Mouse (Mus musculus): ENCODE measurements around the gene Hist1h1b.
A peak's percentile ranks its signal among the peaks of the same experiment; 100 is the strongest.
"Not testable (repeated sequence)": the region's sequence is repeated elsewhere in the genome, so short reads cannot be mapped to it uniquely, and the experiment has no call there.

Gene Hist1h1b

DNA sequence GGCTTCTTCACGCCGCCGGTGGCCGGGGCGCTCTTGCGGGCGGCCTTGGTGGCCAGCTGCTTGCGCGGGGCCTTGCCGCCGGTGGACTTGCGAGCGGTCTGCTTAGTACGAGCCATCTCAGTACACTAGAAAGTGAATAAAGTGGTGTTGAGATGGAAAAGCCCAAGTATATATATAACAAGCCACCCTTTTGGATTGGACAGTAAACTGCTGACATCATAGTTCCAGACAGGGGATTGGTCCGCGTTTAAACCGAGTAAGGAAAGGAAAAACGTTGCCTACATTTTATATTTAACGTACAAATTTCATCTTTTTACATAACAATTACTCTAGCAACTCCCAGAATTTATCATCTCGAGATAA lies 2.8 kb upstream of the Hist1h1b start, which contains the start of gene Hist1h3i:
Hist1h3i (minus strand) TSS at position 116 of the 363 bp plus-strand sequence.
- no peaks in the 10 kb centered on the region for H3K9me3 ChIP-seq (ENCODE audit: low read length)
- H3K4me3 ChIP-seq (replicated peaks; ENCODE audit: low read length), result peak within 1 kb of the TSS; percentile 73
- TF ChIP-seq POU5F1 (IDR thresholded peaks at IDR 0.05; ENCODE audit: borderline replicate concordance, low read length) (no peak), NANOG (IDR thresholded peaks at IDR 0.05; ENCODE audit: borderline replicate concordance, low read length) (no peak), CTCF (conservative IDR thresholded peaks at IDR 0.05; ENCODE audit: low read length) (no peak)

DNA sequence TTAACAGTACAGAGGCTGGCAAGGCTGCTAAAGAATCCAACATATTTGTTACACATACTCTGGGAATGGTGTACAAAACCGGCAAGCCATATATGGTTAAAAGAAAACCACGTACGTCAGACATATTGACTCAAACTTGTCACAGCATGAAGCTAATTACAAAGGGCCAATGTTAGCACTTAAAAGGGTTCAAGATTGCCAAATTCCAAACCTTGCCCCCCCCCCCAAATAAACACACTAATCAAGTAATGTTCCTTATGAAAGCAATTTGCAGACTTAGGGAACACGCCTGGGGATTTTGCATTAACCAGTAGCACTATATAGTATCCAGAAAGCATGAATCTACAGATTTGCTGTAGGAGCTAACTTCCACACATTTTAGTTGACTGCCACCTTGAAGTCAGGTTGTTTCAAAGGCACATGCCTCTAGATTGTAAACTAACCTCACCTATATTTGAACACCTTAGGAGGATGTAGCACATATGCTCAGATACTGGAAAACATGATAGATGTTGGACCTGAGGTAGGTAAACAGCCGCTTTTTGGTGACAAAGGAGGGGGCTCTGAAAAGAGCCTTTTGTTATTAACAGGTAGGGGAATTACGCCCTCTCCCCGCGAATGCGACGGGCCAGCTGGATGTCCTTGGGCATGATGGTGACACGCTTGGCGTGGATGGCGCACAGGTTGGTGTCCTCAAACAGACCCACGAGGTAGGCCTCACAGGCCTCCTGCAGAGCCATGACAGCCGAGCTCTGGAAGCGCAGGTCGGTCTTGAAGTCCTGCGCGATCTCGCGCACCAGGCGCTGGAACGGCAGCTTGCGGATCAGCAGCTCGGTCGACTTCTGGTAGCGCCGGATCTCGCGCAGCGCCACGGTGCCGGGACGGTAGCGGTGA lies 2.2 kb upstream of the Hist1h1b start:
- H3K36me3 ChIP-seq (ENCODE audit: insufficient read depth, low read length); H3K9me3 ChIP-seq (ENCODE audit: low read length); H3K27me3 ChIP-seq (ENCODE audit: insufficient read depth, low read length): not testable (repeated sequence)
- Histone ChIP-seq H3K4me3 (replicated peaks; ENCODE audit: low read length) (peak overlapping the region; percentile 73), H3K4me1 (replicated peaks; ENCODE audit: low read depth, low read length) (peaks cover 58% of the 10 kb centered on the region)

More for the DNA sequence above, 2.8 kb upstream of the Hist1h1b start, which contains the start of gene Hist1h3i:
- H3K36me3 ChIP-seq (ENCODE audit: insufficient read depth, low read length), result no peaks in the 10 kb centered on the region
- no peaks in the 10 kb centered on the region for H3K27me3 ChIP-seq (ENCODE audit: insufficient read depth, low read length)
- H3K4me1 ChIP-seq (replicated peaks; ENCODE audit: low read depth, low read length), result peaks cover 58% of the 10 kb centered on the region

DNA sequence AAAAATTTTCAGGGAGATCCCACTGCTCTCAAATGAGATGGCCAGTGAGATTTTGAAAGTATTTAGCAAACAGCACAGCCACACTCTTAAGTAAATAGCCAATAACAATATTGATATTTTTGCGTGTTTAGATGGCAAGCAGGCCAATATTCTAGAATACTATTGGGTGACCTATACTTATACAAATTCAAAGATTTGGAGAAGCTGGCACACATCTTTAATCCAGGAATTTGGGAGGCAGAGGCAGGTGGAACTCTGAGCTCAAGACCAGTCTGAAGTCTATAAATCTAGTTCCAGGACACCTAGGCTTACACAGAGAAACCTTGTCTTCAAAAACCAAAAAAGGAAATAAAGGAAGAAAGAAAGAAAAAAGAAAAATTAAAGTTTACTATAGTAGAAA lies 1.2 kb upstream of the Hist1h1b start:
- no peak overlapping the region for H3K4me3 ChIP-seq (replicated peaks; ENCODE audit: low read length)
- no peak for TF ChIP-seq POU5F1 (IDR thresholded peaks at IDR 0.05; ENCODE audit: borderline replicate concordance, low read length)
- no peak for TF ChIP-seq CTCF (conservative IDR thresholded peaks at IDR 0.05; ENCODE audit: low read length)
- TF ChIP-seq NANOG (IDR thresholded peaks at IDR 0.05; ENCODE audit: borderline replicate concordance, low read length), result no peak
- no peaks in the 10 kb centered on the region for H3K27me3 ChIP-seq (ENCODE audit: insufficient read depth, low read length)
- no peaks in the 10 kb centered on the region for H3K9me3 ChIP-seq (ENCODE audit: low read length)
- no peaks in the 10 kb centered on the region for H3K36me3 ChIP-seq (ENCODE audit: insufficient read depth, low read length)
- H3K4me1 ChIP-seq (replicated peaks; ENCODE audit: low read depth, low read length), result peaks cover 62% of the 10 kb centered on the region

DNA sequence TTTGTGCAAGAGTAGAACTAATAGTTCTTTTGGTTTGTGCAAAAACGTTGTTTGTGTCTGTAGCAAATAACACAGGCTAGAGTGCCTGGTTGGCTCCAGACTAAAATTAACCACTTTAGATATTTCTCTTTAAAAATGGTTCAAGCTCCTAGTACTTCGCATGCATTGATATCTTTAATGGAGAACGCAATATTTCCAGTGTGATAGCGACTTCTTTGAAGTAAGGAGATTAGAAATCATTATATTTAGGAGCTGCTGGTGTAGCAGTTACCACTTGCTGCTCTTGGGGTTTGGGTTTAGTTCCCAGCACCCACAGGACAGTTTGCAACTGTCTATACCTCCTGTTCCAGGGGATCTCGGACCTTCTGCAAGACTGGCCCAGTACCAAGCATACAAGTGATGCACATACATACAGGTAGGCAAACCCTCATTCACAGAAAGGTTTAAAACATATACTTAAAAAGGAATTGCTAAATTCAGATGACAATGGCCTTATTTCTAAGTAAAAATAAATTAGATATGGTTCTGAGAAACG lies 663 bp upstream of the Hist1h1b start:
- no peak for TF ChIP-seq CTCF (conservative IDR thresholded peaks at IDR 0.05; ENCODE audit: low read length)
- peaks cover 65% of the 10 kb centered on the region for H3K4me1 ChIP-seq (replicated peaks; ENCODE audit: low read depth, low read length)
- H3K27me3 ChIP-seq (ENCODE audit: insufficient read depth, low read length), result no peaks in the 10 kb centered on the region
- no peaks in the 10 kb centered on the region for H3K9me3 ChIP-seq (ENCODE audit: low read length)
- peak overlapping the region; percentile 86 for H3K4me3 ChIP-seq (replicated peaks; ENCODE audit: low read length)
- H3K36me3 ChIP-seq (ENCODE audit: insufficient read depth, low read length), result no peaks in the 10 kb centered on the region

DNA sequence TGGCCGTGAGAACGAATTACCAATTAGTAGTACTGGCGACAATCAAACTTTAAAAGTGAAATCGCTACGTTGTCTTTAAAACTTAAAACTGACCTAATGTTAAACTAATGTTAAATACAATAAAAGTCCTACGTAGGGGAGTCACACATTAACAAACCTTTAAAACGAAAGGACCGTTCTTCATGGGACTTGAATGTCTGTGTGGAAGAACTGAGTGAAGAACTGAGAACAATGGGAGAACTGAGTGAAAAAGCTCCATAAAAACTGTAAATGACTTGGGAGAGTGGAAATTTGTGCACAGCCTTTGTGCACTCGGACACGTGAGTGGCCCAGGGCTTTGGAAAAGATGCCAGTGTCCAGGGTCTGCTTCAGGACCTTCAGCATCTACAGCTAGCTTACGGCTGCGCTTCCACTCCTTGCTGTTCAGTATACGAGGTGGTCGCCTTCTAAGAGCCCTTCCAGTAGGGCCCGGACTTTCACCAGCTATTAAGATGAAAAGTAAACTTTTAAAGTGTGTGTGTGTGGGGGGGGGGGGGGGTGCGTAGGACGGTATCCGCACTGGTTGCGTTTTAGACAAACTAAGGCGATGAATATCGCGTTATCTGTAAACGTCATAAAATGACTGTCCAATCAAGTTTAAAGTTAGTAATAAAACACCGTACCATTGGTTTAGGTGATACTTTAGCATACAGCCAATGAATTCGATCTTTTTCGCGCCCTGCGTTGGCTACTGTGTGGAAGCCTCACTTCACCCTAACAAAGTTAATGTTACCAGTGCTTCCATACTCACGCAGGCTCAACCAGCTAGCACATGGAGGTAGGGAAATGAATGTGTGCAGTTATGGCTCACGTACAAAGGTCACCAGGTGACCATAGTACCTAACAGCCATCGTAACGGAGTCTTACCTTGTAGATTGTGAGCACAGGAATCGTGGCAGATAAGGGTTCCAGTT lies 1.3 kb downstream of the Hist1h1b start:
- peak overlapping the region; percentile 86 for H3K4me3 ChIP-seq (replicated peaks; ENCODE audit: low read length)
- H3K9me3 ChIP-seq (ENCODE audit: low read length), result no peaks in the 10 kb centered on the region
- H3K27me3 ChIP-seq (ENCODE audit: insufficient read depth, low read length), result no peaks in the 10 kb centered on the region
- TF ChIP-seq POU5F1 (IDR thresholded peaks at IDR 0.05; ENCODE audit: borderline replicate concordance, low read length), result no peak
- no peak for TF ChIP-seq NANOG (IDR thresholded peaks at IDR 0.05; ENCODE audit: borderline replicate concordance, low read length)
- no peak for TF ChIP-seq CTCF (conservative IDR thresholded peaks at IDR 0.05; ENCODE audit: low read length)
- no peaks in the 10 kb centered on the region for H3K36me3 ChIP-seq (ENCODE audit: insufficient read depth, low read length)
- H3K4me1 ChIP-seq (replicated peaks; ENCODE audit: low read depth, low read length), result peaks cover 50% of the 10 kb centered on the region

DNA sequence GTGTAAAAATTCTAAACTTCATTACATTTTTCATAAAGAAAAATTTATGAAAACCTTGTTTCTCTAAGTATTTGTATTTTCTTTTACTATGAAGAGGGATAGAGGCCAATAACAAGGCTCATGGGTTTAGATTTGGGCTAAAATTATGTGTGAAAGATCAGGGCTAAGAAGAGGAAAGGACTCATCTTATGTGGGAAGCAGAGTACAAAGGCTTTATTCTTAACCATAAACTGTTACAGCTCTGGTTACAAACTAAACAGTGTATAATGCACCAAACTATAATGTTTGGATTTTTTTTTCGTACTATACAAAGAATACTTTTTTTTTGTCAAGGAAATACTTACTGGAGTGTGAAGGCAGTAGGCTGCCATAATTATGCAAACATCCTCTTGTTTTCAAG lies 24.7 kb downstream of the Hist1h1b start:
- H3K9me3 ChIP-seq (ENCODE audit: low read length), result no peaks in the 10 kb centered on the region

DNA sequence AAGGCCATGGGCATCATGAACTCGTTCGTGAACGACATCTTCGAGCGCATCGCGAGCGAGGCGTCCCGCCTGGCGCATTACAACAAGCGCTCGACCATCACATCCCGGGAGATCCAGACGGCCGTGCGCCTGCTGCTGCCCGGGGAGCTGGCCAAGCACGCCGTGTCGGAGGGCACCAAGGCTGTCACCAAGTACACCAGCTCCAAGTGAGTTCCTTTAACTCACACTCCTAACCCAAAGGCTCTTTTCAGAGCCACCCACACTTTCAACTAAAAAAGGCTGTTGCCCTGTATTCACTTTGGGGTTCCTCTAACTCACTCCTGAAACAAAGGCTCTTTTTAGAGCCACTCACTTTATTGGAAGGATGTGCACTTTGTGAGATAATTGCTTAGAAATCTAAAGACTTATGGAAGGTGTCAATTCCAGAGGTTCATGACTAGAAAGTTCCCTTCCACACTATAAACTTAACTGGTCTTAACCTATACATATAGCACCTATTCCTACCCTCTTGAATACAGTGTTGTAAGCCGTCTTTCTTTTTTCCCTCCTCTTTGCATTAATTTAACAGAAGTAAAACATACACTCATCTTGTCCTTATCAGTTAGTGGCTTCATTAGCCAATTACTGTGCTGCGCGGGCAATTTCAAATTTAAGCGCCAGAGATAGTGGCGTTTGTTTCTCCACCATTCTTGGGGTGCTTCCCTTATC lies 26.0 kb downstream of the Hist1h1b start:
- H3K36me3 ChIP-seq (ENCODE audit: insufficient read depth, low read length); H3K9me3 ChIP-seq (ENCODE audit: low read length); H3K27me3 ChIP-seq (ENCODE audit: insufficient read depth, low read length): not testable (repeated sequence)
- H3K4me3 ChIP-seq (replicated peaks; ENCODE audit: low read length), result peak overlapping the region; percentile 63
- peaks cover 25% of the 10 kb centered on the region for H3K4me1 ChIP-seq (replicated peaks; ENCODE audit: low read depth, low read length)

More for the DNA sequence above, 24.7 kb downstream of the Hist1h1b start:
- Histone ChIP-seq H3K36me3 (ENCODE audit: insufficient read depth, low read length) (no peaks in the 10 kb centered on the region), H3K27me3 (ENCODE audit: insufficient read depth, low read length) (no peaks in the 10 kb centered on the region), H3K4me1 (replicated peaks; ENCODE audit: low read depth, low read length) (peaks cover 37% of the 10 kb centered on the region), H3K4me3 (replicated peaks; ENCODE audit: low read length) (no peak overlapping the region)
- TF ChIP-seq CTCF (conservative IDR thresholded peaks at IDR 0.05; ENCODE audit: low read length), result no peak

DNA sequence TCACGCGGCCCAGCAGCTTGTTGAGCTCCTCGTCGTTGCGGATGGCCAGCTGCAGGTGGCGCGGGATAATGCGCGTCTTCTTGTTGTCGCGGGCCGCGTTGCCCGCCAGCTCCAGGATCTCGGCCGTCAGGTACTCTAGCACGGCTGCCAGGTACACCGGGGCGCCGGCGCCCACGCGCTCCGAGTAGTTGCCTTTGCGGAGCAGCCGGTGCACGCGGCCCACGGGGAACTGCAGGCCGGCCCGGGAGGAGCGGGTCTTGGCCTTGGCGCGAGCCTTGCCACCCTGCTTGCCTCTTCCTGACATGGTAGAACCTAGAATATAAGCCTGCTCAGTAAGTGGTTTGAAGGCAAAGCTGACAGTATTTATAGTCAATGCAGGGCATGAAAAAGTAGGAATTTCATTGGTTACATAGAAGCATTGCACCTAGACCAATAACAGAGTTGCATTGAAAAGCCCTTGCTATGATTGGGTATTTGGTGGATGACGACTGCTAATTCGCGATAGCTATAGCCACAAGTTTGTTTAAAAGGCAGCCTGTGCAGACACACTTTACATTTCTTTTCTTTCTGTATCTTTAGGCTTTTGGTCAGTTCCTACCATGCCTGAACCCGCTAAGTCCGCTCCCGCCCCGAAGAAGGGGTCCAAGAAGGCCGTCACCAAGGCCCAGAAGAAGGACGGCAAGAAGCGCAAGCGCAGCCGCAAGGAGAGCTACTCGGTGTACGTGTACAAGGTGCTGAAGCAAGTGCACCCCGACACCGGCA lies 26.7 kb downstream of the Hist1h1b start, which contains the start of the genes Hist1h2ak and Hist1h2bn:
Hist1h2ak (minus strand) TSS at position 304 of the 762 bp plus-strand sequence.
Hist1h2bn (plus strand) TSS at position 600 of the 762 bp plus-strand sequence.
- H3K9me3 ChIP-seq (ENCODE audit: low read length); H3K27me3 ChIP-seq (ENCODE audit: insufficient read depth, low read length); H3K36me3 ChIP-seq (ENCODE audit: insufficient read depth, low read length): not testable (repeated sequence)
- Histone ChIP-seq H3K4me3 (replicated peaks; ENCODE audit: low read length) (peak within 1 kb of the TSS; percentile 69), H3K4me1 (replicated peaks; ENCODE audit: low read depth, low read length) (peaks cover 29% of the 10 kb centered on the region)
